Mouse (Mus musculus): ENCODE measurements around the gene Wdhd1. TPM values are rescaled to one million over a fixed set of nuclear protein-coding genes. Genes with fewer than 3 reads are reported as not detected.

Gene Wdhd1
- polyA plus RNA-seq, 1 experiment, result 12.4 TPM

- Histone ChIP-seq H3K36me3 (ENCODE audit: control insufficient read depth, insufficient read depth) (peaks cover 25% of the 10 kb centered on the region), H3K79me3 (ENCODE audit: low read depth) (peaks cover 52% of the 10 kb centered on the region), H3K27me3 (ENCODE audit: control insufficient read depth, insufficient read depth, insufficient read length) (no peaks in the 10 kb centered on the region), H3ac (ENCODE audit: control insufficient read depth, insufficient read length, low read depth) (peak overlapping the region; percentile 100), H3K4me3 (ENCODE audit: insufficient read depth, poor library complexity, severe bottlenecking) (peak overlapping the region; percentile 94), H3K79me2 (ENCODE audit: control insufficient read depth, insufficient read depth) (peaks cover 62% of the 10 kb centered on the region)
- TF ChIP-seq FOSL1 (IDR thresholded peaks at IDR 0.05; ENCODE audit: insufficient read depth, low read length, poor library complexity, severe bottlenecking), result no peak
- TF ChIP-seq USF1 (IDR thresholded peaks at IDR 0.05; ENCODE audit: low read depth), result no peak
- TF ChIP-seq MYOD1 (IDR thresholded peaks at IDR 0.05; ENCODE audit: control insufficient read depth, insufficient read length, low read depth), result no peak
- peak; percentile 53 for TF ChIP-seq MAX (IDR thresholded peaks at IDR 0.05)
- TF ChIP-seq CTCF (IDR thresholded peaks at IDR 0.05; ENCODE audit: control insufficient read depth, insufficient read depth, insufficient read length), result no peak
- no peak for TF ChIP-seq MYOG (IDR thresholded peaks at IDR 0.05; ENCODE audit: control insufficient read depth, extremely low read depth, insufficient read length)
- no peak for TF ChIP-seq CEBPB (IDR thresholded peaks at IDR 0.05; ENCODE audit: low read depth)
Observed at GRCm38 (mm10) chr14:47298819-47299261, 22.2 kb upstream of the Wdhd1 start.

- peaks cover 58% of the 10 kb centered on the region for H3K79me2 ChIP-seq (ENCODE audit: control insufficient read depth, insufficient read depth)
- H3K4me3 ChIP-seq (ENCODE audit: insufficient read depth, poor library complexity, severe bottlenecking), result peak overlapping the region; percentile 94
- H3ac ChIP-seq (ENCODE audit: control insufficient read depth, insufficient read length, low read depth), result peak overlapping the region; percentile 100
- TF ChIP-seq CTCF (IDR thresholded peaks at IDR 0.05; ENCODE audit: control insufficient read depth, insufficient read depth, insufficient read length) (no peak), MAX (IDR thresholded peaks at IDR 0.05) (no peak), USF1 (IDR thresholded peaks at IDR 0.05; ENCODE audit: low read depth) (no peak), MYOD1 (IDR thresholded peaks at IDR 0.05; ENCODE audit: control insufficient read depth, insufficient read length, low read depth) (no peak), FOSL1 (IDR thresholded peaks at IDR 0.05; ENCODE audit: insufficient read depth, low read length, poor library complexity, severe bottlenecking) (no peak), CEBPB (IDR thresholded peaks at IDR 0.05; ENCODE audit: low read depth) (no peak), MYOG (IDR thresholded peaks at IDR 0.05; ENCODE audit: control insufficient read depth, extremely low read depth, insufficient read length) (no peak)
- no peaks in the 10 kb centered on the region for H3K27me3 ChIP-seq (ENCODE audit: control insufficient read depth, insufficient read depth, insufficient read length)
- peaks cover 48% of the 10 kb centered on the region for H3K79me3 ChIP-seq (ENCODE audit: low read depth)
- peaks cover 25% of the 10 kb centered on the region for H3K36me3 ChIP-seq (ENCODE audit: control insufficient read depth, insufficient read depth)
Observed at GRCm38 (mm10) chr14:47298408-47298792, 21.7 kb upstream of the Wdhd1 start.

- no peaks in the 10 kb centered on the region for H3K27me3 ChIP-seq (ENCODE audit: control insufficient read depth, insufficient read depth, insufficient read length)
- peaks cover 43% of the 10 kb centered on the region for H3K79me3 ChIP-seq (ENCODE audit: low read depth)
- H3ac ChIP-seq (ENCODE audit: control insufficient read depth, insufficient read length, low read depth), result peak within 1 kb of the TSS; percentile 100
- peaks cover 53% of the 10 kb centered on the region for H3K79me2 ChIP-seq (ENCODE audit: control insufficient read depth, insufficient read depth)
- TF ChIP-seq FOSL1 (IDR thresholded peaks at IDR 0.05; ENCODE audit: insufficient read depth, low read length, poor library complexity, severe bottlenecking), result no peak
- TF ChIP-seq CEBPB (IDR thresholded peaks at IDR 0.05; ENCODE audit: low read depth), result no peak
- TF ChIP-seq MAX (IDR thresholded peaks at IDR 0.05), result peak; percentile 92
- TF ChIP-seq MYOG (IDR thresholded peaks at IDR 0.05; ENCODE audit: control insufficient read depth, extremely low read depth, insufficient read length), result no peak
- no peak for TF ChIP-seq MYOD1 (IDR thresholded peaks at IDR 0.05; ENCODE audit: control insufficient read depth, insufficient read length, low read depth)
- TF ChIP-seq CTCF (IDR thresholded peaks at IDR 0.05; ENCODE audit: control insufficient read depth, insufficient read depth, insufficient read length), result peak; percentile 94
- H3K36me3 ChIP-seq (ENCODE audit: control insufficient read depth, insufficient read depth), result peaks cover 22% of the 10 kb centered on the region
- peak within 1 kb of the TSS; percentile 94 for H3K4me3 ChIP-seq (ENCODE audit: insufficient read depth, poor library complexity, severe bottlenecking)
Observed at GRCm38 (mm10) chr14:47297785-47298407, 21.2 kb upstream of the Wdhd1 start, which contains the start of gene Mapk1ip1l. Mapk1ip1l (plus strand) TSS chr14:47298266.

GRCm38 (mm10) chr14:47296232-47296631, 19.6 kb upstream of the Wdhd1 start:
- Histone ChIP-seq H3K4me3 (ENCODE audit: insufficient read depth, poor library complexity, severe bottlenecking) (no peak overlapping the region), H3K79me3 (ENCODE audit: low read depth) (peaks cover 31% of the 10 kb centered on the region), H3K79me2 (ENCODE audit: control insufficient read depth, insufficient read depth) (peaks cover 36% of the 10 kb centered on the region), H3ac (ENCODE audit: control insufficient read depth, insufficient read length, low read depth) (no peak overlapping the region), H3K36me3 (ENCODE audit: control insufficient read depth, insufficient read depth) (peaks cover 19% of the 10 kb centered on the region), H3K27me3 (ENCODE audit: control insufficient read depth, insufficient read depth, insufficient read length) (no peaks in the 10 kb centered on the region)
- TF ChIP-seq MYOG (IDR thresholded peaks at IDR 0.05; ENCODE audit: control insufficient read depth, extremely low read depth, insufficient read length) (no peak), CEBPB (IDR thresholded peaks at IDR 0.05; ENCODE audit: low read depth) (no peak), USF1 (IDR thresholded peaks at IDR 0.05; ENCODE audit: low read depth) (no peak), MAX (IDR thresholded peaks at IDR 0.05) (no peak), FOSL1 (IDR thresholded peaks at IDR 0.05; ENCODE audit: insufficient read depth, low read length, poor library complexity, severe bottlenecking) (no peak), MYOD1 (IDR thresholded peaks at IDR 0.05; ENCODE audit: control insufficient read depth, insufficient read length, low read depth) (no peak), CTCF (IDR thresholded peaks at IDR 0.05; ENCODE audit: control insufficient read depth, insufficient read depth, insufficient read length) (no peak)

DNA sequence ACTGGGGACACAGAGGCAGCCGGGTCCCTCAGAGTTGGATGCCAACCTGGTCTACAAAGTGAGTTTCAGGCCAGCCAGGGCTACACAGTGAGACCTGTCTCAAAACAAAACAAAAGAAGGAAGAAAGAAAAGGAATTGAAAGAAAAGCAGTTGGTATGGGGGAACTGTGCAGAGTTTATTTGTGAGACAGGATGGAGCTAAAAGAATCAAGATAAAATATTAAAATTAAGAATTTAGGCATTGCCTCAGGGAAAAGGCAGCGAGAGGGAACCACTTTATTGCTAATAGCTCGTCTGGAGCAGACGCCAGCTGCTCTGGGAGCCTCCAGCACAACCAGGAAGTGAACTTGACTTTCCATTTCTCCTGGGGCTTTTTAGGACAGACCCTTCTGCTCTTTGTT, 17.5 kb upstream of the Wdhd1 start:
- Histone ChIP-seq H3K79me2 (ENCODE audit: control insufficient read depth, insufficient read depth) (peaks cover 19% of the 10 kb centered on the region), H3K27me3 (ENCODE audit: control insufficient read depth, insufficient read depth, insufficient read length) (no peaks in the 10 kb centered on the region), H3K4me3 (ENCODE audit: insufficient read depth, poor library complexity, severe bottlenecking) (no peak overlapping the region), H3K36me3 (ENCODE audit: control insufficient read depth, insufficient read depth) (peaks cover 22% of the 10 kb centered on the region), H3ac (ENCODE audit: control insufficient read depth, insufficient read length, low read depth) (no peak overlapping the region), H3K79me3 (ENCODE audit: low read depth) (peaks cover 12% of the 10 kb centered on the region)
- TF ChIP-seq MAX (IDR thresholded peaks at IDR 0.05), result no peak
- no peak for TF ChIP-seq MYOG (IDR thresholded peaks at IDR 0.05; ENCODE audit: control insufficient read depth, extremely low read depth, insufficient read length)
- no peak for TF ChIP-seq USF1 (IDR thresholded peaks at IDR 0.05; ENCODE audit: low read depth)
- TF ChIP-seq MYOD1 (IDR thresholded peaks at IDR 0.05; ENCODE audit: control insufficient read depth, insufficient read length, low read depth), result no peak
- TF ChIP-seq FOSL1 (IDR thresholded peaks at IDR 0.05; ENCODE audit: insufficient read depth, low read length, poor library complexity, severe bottlenecking), result no peak
- TF ChIP-seq CTCF (IDR thresholded peaks at IDR 0.05; ENCODE audit: control insufficient read depth, insufficient read depth, insufficient read length), result no peak
- TF ChIP-seq CEBPB (IDR thresholded peaks at IDR 0.05; ENCODE audit: low read depth), result no peak

Measured in C2C12 (cell line).